Mouse (Mus musculus): ENCODE measurements around the gene Gm10309. TPM values are rescaled to one million over a fixed set of nuclear protein-coding genes. Genes with fewer than 3 reads are reported as not detected.

The Gm10309 gene
- polyA plus RNA-seq (2016; fragmentation: Nextera tagmentation; extraction: Ambion mirVana) = 0.19 TPM in 1 of 2 replicates, not detected in the other

DNA sequence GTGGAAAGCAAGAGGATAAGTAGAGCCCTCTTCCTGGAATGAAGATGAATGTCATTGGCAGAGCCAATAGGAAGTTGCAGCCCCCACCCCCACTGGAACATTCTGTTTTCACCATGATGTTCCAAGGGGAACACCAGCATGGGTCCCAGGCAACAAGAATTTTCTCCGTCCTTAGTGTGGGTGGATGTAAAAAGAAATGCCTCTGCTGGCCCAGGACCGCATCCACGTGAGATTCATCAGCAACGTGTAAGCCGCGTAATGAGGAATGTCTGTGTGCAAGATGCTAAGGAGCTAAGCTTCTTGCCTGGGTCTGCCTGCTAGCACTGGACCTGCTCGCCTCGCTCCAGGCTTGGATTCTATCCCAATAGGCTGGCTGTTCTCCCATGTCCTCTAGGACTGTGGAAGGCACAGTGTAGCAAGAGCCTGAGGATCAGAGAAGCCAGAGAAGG lies at the start of gene Gm10309:
Gene Gm10309, minus strand, starts transcription at position 50 of the 449 bp plus-strand sequence.
- H3K4me3 ChIP-seq = no peak within 1 kb of the TSS
- H3K27me3 ChIP-seq (ENCODE audit: low read depth, poor library complexity, severe bottlenecking) = no peaks in the 10 kb centered on the region
- no peak for DNase-seq (ENCODE audit: low spot score)
- 94% methylated on average over 8 of the region's 8 CpGs for WGBS
- no peak within 1 kb of the TSS for H3K27ac ChIP-seq (replicated peaks)
- H3K9me3 ChIP-seq (replicated peaks) = no peaks in the 10 kb centered on the region
- H3K36me3 ChIP-seq = no peaks in the 10 kb centered on the region
- peaks cover 14% of the 10 kb centered on the region for H3K4me1 ChIP-seq

DNA sequence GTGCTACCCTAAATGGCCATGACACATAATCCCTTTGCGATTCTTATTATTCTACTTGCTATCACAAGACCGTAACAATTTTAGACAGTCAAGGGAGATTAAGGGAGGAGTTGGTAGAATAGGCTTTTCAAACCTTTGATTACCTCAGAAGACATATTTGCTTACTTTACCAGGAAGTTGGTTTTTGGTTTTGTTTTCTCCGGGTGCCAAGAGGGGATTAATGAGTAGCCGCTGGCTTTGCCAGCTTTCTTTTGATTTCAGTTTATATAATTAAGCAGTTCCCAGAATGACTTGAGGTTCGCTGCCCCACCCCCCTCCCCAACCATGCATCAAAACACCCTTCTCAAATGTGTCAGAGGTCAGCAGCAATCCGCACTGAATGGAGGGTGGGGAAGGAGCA lies 47.0 kb upstream of the Gm10309 start:
- Histone ChIP-seq H3K4me1 (0 out of 2 replicates have a peak, but pooled peaks cover 5% of the 10 kb centered on the region), H3K9me3 (replicated peaks) (no peaks in the 10 kb centered on the region), H3K27me3 (ENCODE audit: low read depth, poor library complexity, severe bottlenecking) (no peaks in the 10 kb centered on the region), H3K36me3 (no peaks in the 10 kb centered on the region), H3K27ac (replicated peaks) (no peak overlapping the region), H3K4me3 (no peak overlapping the region)
- no peak for DNase-seq (ENCODE audit: low spot score)
- 78% methylated on average over 6 of the region's 6 CpGs for WGBS

DNA sequence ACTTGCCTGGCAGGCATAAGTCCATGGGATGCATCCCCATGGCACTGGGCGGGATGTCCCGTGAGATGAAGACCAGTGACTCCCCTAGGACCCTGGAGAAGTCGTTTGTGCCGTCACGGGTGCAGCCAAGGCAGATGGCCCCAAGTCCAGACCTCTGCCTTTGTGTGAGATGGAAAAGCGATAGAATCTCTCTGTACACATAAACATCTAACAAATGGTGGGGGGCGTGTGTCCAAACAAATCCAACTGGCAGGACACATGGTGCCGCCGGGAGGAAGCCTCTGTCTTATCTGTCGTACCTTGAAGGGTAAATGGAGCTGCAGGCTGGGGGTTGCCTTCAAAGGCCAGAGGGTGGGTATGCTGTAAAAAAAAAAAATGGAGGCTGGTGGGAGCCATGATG lies 46.5 kb upstream of the Gm10309 start:
- WGBS = 81% methylated on average over 10 of the region's 10 CpGs
- DNase-seq (ENCODE audit: low spot score) = no peak
- H3K4me1 ChIP-seq = 0 out of 2 replicates have a peak, but pooled peaks cover 5% of the 10 kb centered on the region
- H3K27ac ChIP-seq (replicated peaks) = no peak overlapping the region
- H3K9me3 ChIP-seq (replicated peaks) = no peaks in the 10 kb centered on the region
- H3K27me3 ChIP-seq (ENCODE audit: low read depth, poor library complexity, severe bottlenecking) = no peaks in the 10 kb centered on the region
- H3K36me3 ChIP-seq = no peaks in the 10 kb centered on the region
- H3K4me3 ChIP-seq = no peak overlapping the region

DNA sequence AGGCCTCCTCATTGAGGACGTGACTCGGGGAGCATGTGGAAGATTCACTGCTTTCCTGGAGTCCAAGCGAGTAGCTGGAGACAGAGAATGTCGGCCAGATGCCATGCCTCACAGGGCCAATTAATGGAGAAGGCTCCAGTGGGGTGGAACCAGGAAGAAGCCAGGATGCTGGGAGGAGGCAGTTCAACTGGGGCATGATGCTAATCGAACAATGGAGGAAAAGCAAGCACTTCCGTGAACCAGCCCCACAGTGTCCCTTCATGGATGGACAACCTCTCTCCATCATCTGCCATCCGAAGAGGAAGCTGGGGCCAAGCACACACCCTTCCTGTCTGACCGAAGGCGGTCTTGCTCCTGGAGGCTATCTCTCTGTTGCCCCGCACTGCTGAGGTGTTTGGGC lies 44.1 kb upstream of the Gm10309 start:
- Histone ChIP-seq H3K36me3 (no peaks in the 10 kb centered on the region), H3K4me1 (0 out of 2 replicates have a peak, but pooled peaks cover 5% of the 10 kb centered on the region), H3K4me3 (no peak overlapping the region), H3K9me3 (replicated peaks) (no peaks in the 10 kb centered on the region), H3K27ac (replicated peaks) (no peak overlapping the region), H3K27me3 (ENCODE audit: low read depth, poor library complexity, severe bottlenecking) (no peaks in the 10 kb centered on the region)
- no peak for DNase-seq (ENCODE audit: low spot score)
- 92% methylated on average over 10 of the region's 10 CpGs for WGBS

DNA sequence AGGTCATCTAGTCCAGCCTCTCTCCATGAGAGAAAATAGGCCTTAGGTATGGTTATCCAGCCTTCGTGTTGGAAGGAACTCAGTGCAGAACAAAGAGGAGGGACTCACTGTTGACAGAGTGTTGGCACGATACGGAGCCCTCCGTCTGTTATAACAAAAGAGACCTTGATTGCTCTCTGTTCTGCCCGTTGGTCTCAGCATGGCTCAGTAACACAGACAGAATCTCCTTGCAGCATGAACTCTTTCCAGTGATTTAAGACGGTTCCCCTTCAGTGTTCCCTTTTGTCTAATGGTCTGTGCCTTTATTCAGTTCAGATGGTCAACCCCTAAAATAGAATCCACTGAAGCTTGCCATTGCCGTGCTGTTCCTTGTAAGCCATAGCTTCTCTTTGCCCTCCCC lies 41.5 kb upstream of the Gm10309 start:
- WGBS = 67% methylated on average over 7 of the region's 7 CpGs
- Histone ChIP-seq H3K4me3 (no peak overlapping the region), H3K36me3 (no peaks in the 10 kb centered on the region), H3K27me3 (ENCODE audit: low read depth, poor library complexity, severe bottlenecking) (no peaks in the 10 kb centered on the region), H3K27ac (replicated peaks) (no peak overlapping the region), H3K4me1 (no peaks in the 10 kb centered on the region), H3K9me3 (replicated peaks) (no peaks in the 10 kb centered on the region)
- no peak for DNase-seq (ENCODE audit: low spot score)

DNA sequence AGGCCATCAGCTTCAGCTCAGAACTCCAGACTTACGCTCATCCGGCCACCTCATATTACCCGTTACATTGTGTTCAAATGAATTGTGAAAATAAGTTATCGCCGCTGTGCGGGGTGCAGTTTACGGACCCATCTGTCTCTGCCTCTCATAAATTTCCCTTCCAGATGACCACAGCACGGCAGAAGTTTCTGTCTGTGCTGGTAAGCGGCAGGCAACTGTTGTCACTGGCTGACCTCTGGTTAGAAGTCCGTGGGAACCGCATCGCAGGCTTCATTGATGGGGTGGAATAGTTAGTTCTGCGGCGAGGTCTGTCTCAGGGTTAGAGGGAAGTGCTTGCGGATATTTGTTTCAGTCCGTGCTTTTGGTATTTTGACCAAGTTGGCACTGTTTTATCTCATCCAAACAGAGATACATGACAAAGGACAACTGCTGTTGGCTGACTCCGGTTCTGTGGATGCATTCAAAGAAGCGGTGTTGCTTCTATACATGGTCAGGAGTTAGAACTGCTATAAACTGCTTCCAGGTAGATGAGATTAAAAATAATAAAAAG lies 34.9 kb upstream of the Gm10309 start:
- Histone ChIP-seq H3K9me3 (replicated peaks) (no peaks in the 10 kb centered on the region), H3K36me3 (no peaks in the 10 kb centered on the region), H3K4me3 (no peak overlapping the region), H3K27me3 (ENCODE audit: low read depth, poor library complexity, severe bottlenecking) (no peaks in the 10 kb centered on the region), H3K4me1 (peaks cover 8% of the 10 kb centered on the region), H3K27ac (replicated peaks) (no peak overlapping the region)
- DNase-seq (ENCODE audit: low spot score) = no peak
- 94% methylated on average over 18 of the region's 18 CpGs for WGBS

DNA sequence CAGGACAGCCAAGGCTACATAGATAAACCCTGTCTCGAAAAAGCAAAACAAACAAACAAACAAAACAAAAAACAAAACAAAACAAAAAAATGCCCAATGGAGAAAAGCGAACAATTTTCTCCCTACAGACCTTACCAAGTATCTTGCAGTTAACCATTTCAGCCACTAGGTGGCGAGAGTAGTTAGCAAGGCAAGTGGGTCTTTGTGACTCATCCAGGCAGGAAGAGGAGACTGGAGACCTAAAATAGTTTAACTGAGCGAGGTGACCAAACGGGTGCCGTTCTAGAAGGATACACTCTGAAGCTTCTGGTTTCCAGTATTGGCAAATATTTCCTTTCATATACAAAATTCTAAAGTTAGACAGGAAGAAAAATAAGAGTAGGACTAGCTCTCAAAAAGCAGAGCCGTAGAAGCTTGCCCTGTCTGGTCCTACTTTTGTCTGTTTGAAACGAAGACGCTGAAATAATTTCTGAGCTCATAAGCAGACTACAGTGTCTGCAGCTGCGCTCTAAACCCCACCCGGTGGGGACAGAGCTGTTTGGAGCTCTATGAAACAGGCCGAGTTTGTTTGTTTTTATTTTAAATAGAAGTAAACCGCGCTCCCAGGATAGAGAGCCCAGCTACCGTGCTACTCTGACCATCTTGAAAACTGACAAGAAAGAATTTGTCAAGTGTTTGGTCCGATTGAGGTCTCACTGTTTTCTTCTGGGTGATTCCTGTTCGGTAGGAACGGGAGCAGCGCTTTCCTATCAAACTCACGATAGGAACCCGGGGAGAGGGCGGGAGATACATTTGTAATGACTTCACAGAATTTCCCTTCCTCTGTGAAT lies 31.0 kb upstream of the Gm10309 start:
- H3K9me3 ChIP-seq (replicated peaks) = no peaks in the 10 kb centered on the region
- no peaks in the 10 kb centered on the region for H3K27me3 ChIP-seq (ENCODE audit: low read depth, poor library complexity, severe bottlenecking)
- peak; percentile 58 for DNase-seq (ENCODE audit: low spot score)
- 50% methylated on average over 22 of the region's 22 CpGs for WGBS
- no peak overlapping the region for H3K4me3 ChIP-seq
- H3K36me3 ChIP-seq = no peaks in the 10 kb centered on the region
- 0 out of 2 replicates have a peak overlapping the region, but pooled peaks have one; percentile 4 for H3K27ac ChIP-seq (replicated peaks)
- H3K4me1 ChIP-seq = peaks cover 22% of the 10 kb centered on the region

DNA sequence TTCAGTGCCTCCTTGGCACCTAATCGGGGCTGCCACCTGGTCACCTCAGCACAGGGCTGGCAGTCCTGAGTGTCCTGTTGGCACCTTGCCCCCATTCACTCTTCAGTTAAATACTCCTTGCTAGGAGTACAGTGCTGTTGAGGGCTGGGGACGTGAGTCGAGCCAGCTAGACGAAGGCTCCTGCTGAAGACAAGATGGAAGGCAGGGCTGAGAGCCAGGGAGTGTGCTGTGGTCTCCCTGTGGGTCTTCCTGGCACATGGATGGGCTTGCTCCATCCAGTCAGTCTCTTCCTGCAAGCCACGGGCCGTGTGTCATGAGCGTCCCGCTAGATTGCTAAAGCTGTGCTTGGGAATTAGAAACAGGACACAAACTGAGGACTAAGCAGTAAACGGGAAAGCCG lies 30.1 kb upstream of the Gm10309 start:
- Histone ChIP-seq H3K27ac (replicated peaks) (no peak overlapping the region), H3K36me3 (no peaks in the 10 kb centered on the region), H3K27me3 (ENCODE audit: low read depth, poor library complexity, severe bottlenecking) (no peaks in the 10 kb centered on the region), H3K4me3 (no peak overlapping the region), H3K9me3 (replicated peaks) (no peaks in the 10 kb centered on the region), H3K4me1 (peaks cover 22% of the 10 kb centered on the region)
- 83% methylated on average over 10 of the region's 10 CpGs for WGBS
- no peak for DNase-seq (ENCODE audit: low spot score)

DNA sequence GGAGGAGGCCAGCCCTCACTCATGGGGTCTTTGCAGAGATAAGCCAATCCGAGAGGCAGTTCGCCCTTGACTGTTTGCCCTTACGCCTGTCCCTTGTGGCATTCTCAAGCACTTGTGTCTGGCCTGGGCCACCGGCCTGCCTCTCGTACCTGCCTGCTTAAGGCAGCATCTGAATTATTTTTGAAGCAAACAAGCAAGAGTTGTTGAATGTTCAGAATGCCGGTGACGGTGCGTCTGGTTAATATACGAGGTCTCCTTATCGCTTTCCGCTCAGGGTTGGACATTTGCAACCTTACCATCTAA lies 28.5 kb upstream of the Gm10309 start:
- no peaks in the 10 kb centered on the region for H3K27me3 ChIP-seq (ENCODE audit: low read depth, poor library complexity, severe bottlenecking)
- DNase-seq (ENCODE audit: low spot score) = no peak
- peaks cover 22% of the 10 kb centered on the region for H3K4me1 ChIP-seq
- no peaks in the 10 kb centered on the region for H3K9me3 ChIP-seq (replicated peaks)
- no peaks in the 10 kb centered on the region for H3K36me3 ChIP-seq
- H3K4me3 ChIP-seq = no peak overlapping the region
- no peak overlapping the region for H3K27ac ChIP-seq (replicated peaks)
- 86% methylated on average over 11 of the region's 11 CpGs for WGBS

DNA sequence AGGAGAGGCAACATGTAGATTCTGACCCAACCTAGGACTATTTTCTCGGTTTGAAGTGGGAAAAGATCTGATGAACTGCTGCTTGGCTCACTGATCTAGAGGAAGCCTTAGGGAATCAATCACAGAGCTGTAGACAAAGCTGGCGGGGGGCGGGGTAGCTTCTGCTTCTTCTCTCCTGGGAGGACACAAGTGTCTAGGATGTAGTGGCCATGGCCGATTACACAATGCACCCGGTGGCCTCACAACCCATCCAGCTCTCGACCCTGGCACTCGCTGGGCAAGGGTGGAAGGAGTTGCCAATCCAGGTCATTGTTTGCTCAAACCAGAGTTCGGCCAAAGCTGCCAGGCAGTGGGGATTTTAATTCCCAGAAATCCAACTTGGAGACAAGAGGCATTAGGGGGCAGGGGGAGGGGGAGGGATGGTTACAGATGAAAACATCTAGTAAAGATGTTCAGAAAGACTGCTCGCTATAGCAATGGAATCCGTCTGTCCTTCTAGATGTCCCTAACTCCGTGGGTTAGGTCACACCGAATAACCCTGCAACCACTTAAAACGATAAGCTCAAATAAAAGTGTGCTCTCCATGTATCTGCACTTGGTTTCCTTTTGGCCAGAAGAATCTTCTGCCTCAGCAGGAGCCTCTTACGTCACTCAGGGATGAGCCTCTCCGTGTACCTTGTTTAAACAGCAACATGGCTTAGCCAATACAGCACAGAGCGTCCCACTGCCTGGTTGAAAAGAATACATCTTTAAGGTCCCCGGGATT lies 27.9 kb upstream of the Gm10309 start:
- 72% methylated on average over 17 of the region's 17 CpGs for WGBS
- H3K36me3 ChIP-seq = no peaks in the 10 kb centered on the region
- peaks cover 22% of the 10 kb centered on the region for H3K4me1 ChIP-seq
- peak overlapping the region; percentile 17; the same call in 1 of the 2 replicates for H3K27ac ChIP-seq (replicated peaks)
- H3K9me3 ChIP-seq (replicated peaks) = no peaks in the 10 kb centered on the region
- H3K27me3 ChIP-seq (ENCODE audit: low read depth, poor library complexity, severe bottlenecking) = no peaks in the 10 kb centered on the region
- no peak for DNase-seq (ENCODE audit: low spot score)
- no peak overlapping the region for H3K4me3 ChIP-seq

DNA sequence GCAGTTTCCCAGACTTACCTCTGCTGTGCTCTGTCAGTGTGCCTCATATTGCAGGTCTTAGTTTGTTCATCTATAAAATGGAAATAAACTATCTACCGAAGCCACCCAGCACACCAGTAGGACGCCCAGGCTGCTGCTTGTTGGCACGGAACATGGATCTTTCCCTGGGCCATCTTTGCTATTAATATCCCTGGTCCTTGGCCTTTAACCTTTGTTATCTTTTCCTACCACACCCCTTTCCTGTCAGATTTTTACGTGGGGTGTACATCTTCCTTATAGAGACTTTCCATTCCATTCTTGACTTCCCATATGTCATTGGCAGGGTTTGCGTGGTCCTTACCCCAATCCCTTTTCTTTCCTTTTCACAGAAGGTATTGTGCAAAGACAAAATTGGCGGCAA lies 26.2 kb upstream of the Gm10309 start:
- WGBS = 89% methylated on average over 6 of the region's 6 CpGs
- no peak overlapping the region for H3K4me3 ChIP-seq
- H3K4me1 ChIP-seq = peaks cover 15% of the 10 kb centered on the region
- no peak overlapping the region for H3K27ac ChIP-seq (replicated peaks)
- no peaks in the 10 kb centered on the region for H3K27me3 ChIP-seq (ENCODE audit: low read depth, poor library complexity, severe bottlenecking)
- no peak for DNase-seq (ENCODE audit: low spot score)
- no peaks in the 10 kb centered on the region for H3K9me3 ChIP-seq (replicated peaks)
- H3K36me3 ChIP-seq = no peaks in the 10 kb centered on the region

DNA sequence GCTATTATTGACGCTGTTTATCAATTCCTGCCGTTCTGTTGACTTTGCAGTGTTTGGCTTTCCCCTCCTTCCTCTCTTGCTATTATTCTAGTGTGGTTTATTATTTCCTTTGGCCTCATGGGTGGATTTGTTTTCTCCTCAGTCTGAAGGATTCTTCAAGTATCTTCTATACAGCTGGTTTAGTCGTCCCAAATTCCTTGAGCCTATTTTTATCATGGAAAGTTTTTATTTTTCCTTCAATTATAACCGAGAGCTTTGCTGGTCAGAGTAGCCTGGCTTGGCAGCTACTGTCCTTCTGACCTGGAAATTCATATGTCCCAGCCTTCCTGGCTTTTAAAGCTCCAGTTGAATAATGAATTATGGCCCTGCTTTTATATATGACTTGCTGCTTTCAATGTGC lies 24.4 kb upstream of the Gm10309 start:
- Histone ChIP-seq H3K4me3 (no peak overlapping the region), H3K9me3 (replicated peaks) (no peaks in the 10 kb centered on the region), H3K27ac (replicated peaks) (no peak overlapping the region), H3K27me3 (ENCODE audit: low read depth, poor library complexity, severe bottlenecking) (no peaks in the 10 kb centered on the region), H3K36me3 (no peaks in the 10 kb centered on the region), H3K4me1 (peaks cover 14% of the 10 kb centered on the region)
- no peak for DNase-seq (ENCODE audit: low spot score)
- 86% methylated on average over 4 of the region's 4 CpGs for WGBS

DNA sequence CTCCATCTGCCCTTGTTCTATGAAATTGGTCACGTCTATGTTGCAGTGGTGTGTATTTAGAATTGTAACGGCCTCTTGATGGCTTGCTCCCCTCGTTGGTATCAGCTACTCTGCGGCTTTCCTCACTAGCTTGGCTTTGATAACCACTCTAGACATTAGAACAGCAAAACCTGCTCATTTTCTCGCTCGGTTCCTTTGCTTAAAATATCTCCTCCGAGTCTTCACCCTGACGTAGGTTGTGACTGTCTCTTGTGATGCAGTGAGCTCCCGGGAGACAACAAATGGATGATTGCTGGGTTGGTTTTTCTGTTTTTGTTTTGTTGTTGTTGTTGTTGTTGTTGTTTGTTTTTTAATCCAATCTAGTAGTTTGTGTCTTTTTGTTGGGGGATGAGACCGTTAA lies 24.0 kb upstream of the Gm10309 start:
- DNase-seq (ENCODE audit: low spot score) = no peak
- WGBS = 86% methylated on average over 10 of the region's 10 CpGs
- no peaks in the 10 kb centered on the region for H3K27me3 ChIP-seq (ENCODE audit: low read depth, poor library complexity, severe bottlenecking)

More for the DNA sequence above, 24.0 kb upstream of the Gm10309 start:
- H3K27ac ChIP-seq (replicated peaks) = no peak overlapping the region
- peaks cover 14% of the 10 kb centered on the region for H3K4me1 ChIP-seq
- no peak overlapping the region for H3K4me3 ChIP-seq
- H3K36me3 ChIP-seq = no peaks in the 10 kb centered on the region
- no peaks in the 10 kb centered on the region for H3K9me3 ChIP-seq (replicated peaks)
